Mouse (Mus musculus) gastrocnemius, adult 18-20 months (tissue): Measurements from ENCODE around the gene Armc9. TPM values are rescaled to one million over a fixed set of nuclear protein-coding genes. Genes with fewer than 3 reads are reported as not detected.

Experiments used
- DNase-seq: peaks from one replicate; pipeline ENCODE4 v3.0.0; 2021; ENCODE audit warnings: low spot score
- total RNA-seq, 2 experiments: library from RNA; stranded (reverse); gene quantifications; 2 replicates each; pipeline ENCODE4 v1.2.3; 2021

The Armc9 gene
- total RNA-seq, 2 experiments from 2014 or later: 2.4 to 2.7 TPM

- DNase-seq: no peak
These were observed 117.1 kb downstream of the Armc9 start for GRCm38 (mm10) chr1:86271707-86272106.

GRCm38 (mm10) chr1:86277055-86277454 lies 122.5 kb downstream of the Armc9 start:
- DNase-seq: no peak

GRCm38 (mm10) chr1:86281781-86282536 lies 127.4 kb downstream of the Armc9 start:
- DNase-seq: no peak

- no peak for DNase-seq
These were observed 129.5 kb downstream of the Armc9 start for GRCm38 (mm10) chr1:86284101-86284500.

GRCm38 (mm10) chr1:86285295-86285694 lies 130.7 kb downstream of the Armc9 start:
- no peak for DNase-seq

- no peak for DNase-seq
These were observed 132.9 kb downstream of the Armc9 start for GRCm38 (mm10) chr1:86287473-86287872.

- DNase-seq: no peak
These were observed 135.9 kb downstream of the Armc9 start for GRCm38 (mm10) chr1:86290452-86290851.

- DNase-seq: no peak
These were observed 138.5 kb downstream of the Armc9 start for GRCm38 (mm10) chr1:86293091-86293490.

- no peak for DNase-seq
These were observed 139.3 kb downstream of the Armc9 start for GRCm38 (mm10) chr1:86293868-86294267.

- DNase-seq: no peak
These were observed 139.9 kb downstream of the Armc9 start for GRCm38 (mm10) chr1:86294472-86294871.

GRCm38 (mm10) chr1:86300093-86300492 lies 145.5 kb downstream of the Armc9 start:
- DNase-seq: no peak

GRCm38 (mm10) chr1:86300731-86301130 lies 146.2 kb downstream of the Armc9 start:
- no peak for DNase-seq

- DNase-seq: no peak
These were observed 146.9 kb downstream of the Armc9 start for GRCm38 (mm10) chr1:86301221-86302091.

- no peak for DNase-seq
These were observed 148.0 kb downstream of the Armc9 start, which contains the start of gene B3gnt7 for GRCm38 (mm10) chr1:86302532-86302931. B3gnt7 (plus strand) TSS chr1:86302832.

- DNase-seq: no peak
These were observed 148.7 kb downstream of the Armc9 start for GRCm38 (mm10) chr1:86303063-86303872.

- DNase-seq: no peak
These were observed 149.3 kb downstream of the Armc9 start for GRCm38 (mm10) chr1:86303873-86304250.

- no peak for DNase-seq
These were observed 152.1 kb downstream of the Armc9 start for GRCm38 (mm10) chr1:86306686-86307085.

GRCm38 (mm10) chr1:86307177-86307762 lies 152.7 kb downstream of the Armc9 start:
- no peak for DNase-seq

- no peak for DNase-seq
These were observed 153.5 kb downstream of the Armc9 start for GRCm38 (mm10) chr1:86307871-86308641.

GRCm38 (mm10) chr1:86309270-86309833 lies 154.8 kb downstream of the Armc9 start:
- no peak for DNase-seq
